Mouse (Mus musculus) lung, postnatal 4 days (tissue): Measurements from ENCODE around the gene Naf1.

Source experiments
- DNase-seq, 2 experiments: peaks; one replicate each; pipeline ENCODE4 v3.0.0; 2021

Gene Naf1

GRCm38 (mm10) chr8:66860023-66860422 lies at the start of gene Naf1:
TSS of gene Naf1 (plus strand) at chr8:66860217.
- peak; percentile 93 for DNase-seq

GRCm38 (mm10) chr8:66860921-66861588 lies 1.0 kb downstream of the Naf1 start:
- DNase-seq, result peak; percentile 46 to 51

- DNase-seq, result no peak
Observed at GRCm38 (mm10) chr8:66861589-66862500, 1.8 kb downstream of the Naf1 start.

- DNase-seq, result no peak
Observed at GRCm38 (mm10) chr8:66863761-66864160, 3.7 kb downstream of the Naf1 start.

- DNase-seq, result no peak
Observed at GRCm38 (mm10) chr8:66865120-66865519, 5.1 kb downstream of the Naf1 start.

GRCm38 (mm10) chr8:66867679-66868078 lies 7.7 kb downstream of the Naf1 start:
- no peak for DNase-seq

GRCm38 (mm10) chr8:66869211-66869932 lies 9.4 kb downstream of the Naf1 start:
- DNase-seq, result no peak

- no peak for DNase-seq
Observed at GRCm38 (mm10) chr8:66883866-66884265, 23.8 kb downstream of the Naf1 start.

GRCm38 (mm10) chr8:66891879-66892278 lies 31.9 kb downstream of the Naf1 start:
- DNase-seq, result no peak

- no peak for DNase-seq
Observed at GRCm38 (mm10) chr8:66905000-66905399, 45.0 kb downstream of the Naf1 start.

GRCm38 (mm10) chr8:66905557-66905956 lies 45.5 kb downstream of the Naf1 start:
- DNase-seq, result no peak

- DNase-seq, result no peak
Observed at GRCm38 (mm10) chr8:66906116-66906515, 46.1 kb downstream of the Naf1 start.

- no peak for DNase-seq
Observed at GRCm38 (mm10) chr8:66910684-66911083, 50.7 kb downstream of the Naf1 start.

- peak in 1 of 2 experiments; percentile 46 for DNase-seq
Observed at GRCm38 (mm10) chr8:66913616-66914536, 53.9 kb downstream of the Naf1 start.

- no peak for DNase-seq
Observed at GRCm38 (mm10) chr8:66916056-66916455, 56.0 kb downstream of the Naf1 start.

GRCm38 (mm10) chr8:66917695-66918467 lies 57.9 kb downstream of the Naf1 start:
- no peak for DNase-seq

- DNase-seq, result no peak
Observed at GRCm38 (mm10) chr8:66918471-66918870, 58.5 kb downstream of the Naf1 start.

GRCm38 (mm10) chr8:66933746-66934145 lies 73.7 kb downstream of the Naf1 start:
- no peak for DNase-seq

- no peak for DNase-seq
Observed at GRCm38 (mm10) chr8:66936236-66936635, 76.2 kb downstream of the Naf1 start.
